9 mouse cellular contexts compared by ENCODE assay signal in the genomic region with DNA sequence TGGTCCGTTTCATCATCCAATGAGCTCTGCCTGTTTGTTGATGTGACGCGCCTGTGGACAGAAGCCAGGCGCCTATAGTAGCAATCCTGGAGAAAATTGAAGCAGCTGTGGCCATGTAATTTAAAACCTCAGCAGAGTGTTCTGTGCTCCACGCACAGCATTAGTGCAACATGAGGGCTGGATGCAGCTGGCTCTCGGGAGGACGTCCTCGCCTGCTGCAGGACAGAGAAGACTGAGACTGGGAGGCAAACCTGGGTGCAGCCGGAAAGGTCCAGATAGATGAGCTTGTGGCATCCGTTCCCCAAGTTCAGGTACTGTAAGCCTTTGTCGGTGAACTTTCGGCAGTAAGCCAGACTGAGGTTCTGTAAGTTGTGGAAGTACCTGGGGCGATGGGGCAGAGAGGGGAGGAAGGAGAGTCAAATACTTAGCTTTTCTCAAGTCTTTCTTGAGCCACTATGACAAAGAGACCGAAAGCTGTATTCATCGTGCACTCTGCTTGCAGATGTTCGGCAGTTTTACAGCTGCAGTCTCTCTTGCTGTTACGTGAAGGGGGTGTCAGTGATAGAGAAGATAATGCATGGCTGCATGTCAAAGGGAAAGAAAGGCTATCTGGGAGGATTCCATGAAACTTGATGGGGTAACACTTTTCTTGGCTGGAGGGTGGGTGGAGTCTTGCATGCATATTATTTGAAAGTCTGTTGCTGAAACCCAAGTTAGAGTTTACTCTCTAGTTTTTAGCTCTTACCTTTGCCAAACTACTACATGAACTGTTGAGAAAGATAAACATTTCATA. TPM values are rescaled to one million over a fixed set of nuclear protein-coding genes. Genes with fewer than 3 reads are reported as not detected.
A peak's percentile ranks its signal among the peaks of the same experiment; 100 is the strongest.
DNase-seq lines count a peak whose midpoint lies in the region; ATAC-seq and TF ChIP-seq lines count a peak whose summit lies in the region.
"Had no signal": no experiment of that assay in that cellular context is flagged by ENCODE, and none has a peak within 500 bp of the region (broad histone marks: within the 10 kb centered on the region; RNA-seq: fewer than 3 reads in every experiment).

Lrrc17 (plus strand) TSS at position 151 of the 793 bp plus-strand sequence.

- H3K27ac ChIP-seq in kidney, postnatal 0 days, result peak within 1 kb of the TSS; percentile 88
- H3K27ac ChIP-seq in forebrain, embryonic 11.5 days (ENCODE audit: low read depth, low read length), result no peak within 1 kb of the TSS
- H3K27ac ChIP-seq in hindbrain, embryonic 10.5 days, result peak within 1 kb of the TSS; percentile 60
- H3K27ac ChIP-seq: hindbrain, embryonic 15.5 days had no signal

- peak; percentile 85 for ATAC-seq in kidney, postnatal 0 days (replicated peaks; ENCODE audit: low FRiP score, low read depth)
- no peak for ATAC-seq in forebrain, embryonic 11.5 days (replicated peaks; ENCODE audit: low FRiP score)
- ATAC-seq in activated CD4-positive, CD25-positive, alpha-beta regulatory T cell, adult 4 months, result no peak
- no peak for ATAC-seq in inflammation-experienced regulatory T-cells, adult 6 months

- peak within 1 kb of the TSS; percentile 49 for H3K4me2 ChIP-seq in kidney, postnatal 0 days (ENCODE audit: low read length)
- 0 out of 2 replicates have a peak within 1 kb of the TSS, but pooled peaks have one; percentile 15 for H3K4me2 ChIP-seq in forebrain, embryonic 11.5 days (ENCODE audit: low read depth, low read length, severe bottlenecking)
- H3K4me2 ChIP-seq: hindbrain, embryonic 15.5 days had no signal

- no peaks in the 10 kb centered on the region for H3K27me3 ChIP-seq in kidney, postnatal 0 days (ENCODE audit: insufficient read depth, low read length)
- no peaks in the 10 kb centered on the region for H3K27me3 ChIP-seq in forebrain, embryonic 11.5 days (ENCODE audit: control insufficient read depth, insufficient read depth, low read length)
- no peaks in the 10 kb centered on the region for H3K27me3 ChIP-seq in hindbrain, embryonic 10.5 days (ENCODE audit: insufficient read depth, poor library complexity, severe bottlenecking)
- H3K27me3 ChIP-seq: hindbrain, embryonic 15.5 days had no signal

- WGBS in kidney, postnatal 0 days, result 14% methylated on average over 17 of the region's 17 CpGs
- WGBS in forebrain, embryonic 11.5 days, result 72% methylated on average over 17 of the region's 17 CpGs
- WGBS in hindbrain, embryonic 10.5 days, result 56% methylated on average over 17 of the region's 17 CpGs

- no peak for TF ChIP-seq CTCF in kidney, postnatal 0 days (IDR thresholded peaks at IDR 0.05; ENCODE audit: low read depth)

- H3K36me3 ChIP-seq in kidney, postnatal 0 days (ENCODE audit: insufficient read depth, low read length), result no peaks in the 10 kb centered on the region
- no peaks in the 10 kb centered on the region for H3K36me3 ChIP-seq in forebrain, embryonic 11.5 days (ENCODE audit: control insufficient read depth, insufficient read depth, low read length)
- H3K36me3 ChIP-seq in hindbrain, embryonic 10.5 days, result no peaks in the 10 kb centered on the region
- H3K36me3 ChIP-seq: hindbrain, embryonic 15.5 days had no signal

- H3K4me1 ChIP-seq in kidney, postnatal 0 days (replicated peaks; ENCODE audit: insufficient read depth, low read length), result no peaks in the 10 kb centered on the region; the same call in 1 of the 2 replicates
- no peaks in the 10 kb centered on the region for H3K4me1 ChIP-seq in forebrain, embryonic 11.5 days (replicated peaks; ENCODE audit: control insufficient read depth, insufficient read depth, low read length)
- H3K4me1 ChIP-seq in hindbrain, embryonic 10.5 days (replicated peaks), result peaks cover 26% of the 10 kb centered on the region
- H3K4me1 ChIP-seq: hindbrain, embryonic 15.5 days had no signal

- peak; percentile 94 for DNase-seq in kidney, postnatal 0 days (ENCODE audit: low spot score)
- no peak for DNase-seq in kidney, adult 8-10 months
- no peak for DNase-seq in forebrain, embryonic 11.5 days (ENCODE audit: low spot score)
- peak; percentile 46 for DNase-seq in hindbrain, embryonic 10.5 days (ENCODE audit: low spot score)
- DNase-seq in lung, postnatal 4 days, result peak; percentile 67 to 88
- no peak for DNase-seq in frontal cortex, postnatal 36 days (ENCODE audit: low spot score in 2 of 2)

- H3K9me3 ChIP-seq in kidney, postnatal 0 days (replicated peaks; ENCODE audit: low read length), result no peaks in the 10 kb centered on the region; the same call in 1 of the 2 replicates
- H3K9me3 ChIP-seq in forebrain, embryonic 11.5 days (ENCODE audit: control insufficient read depth, low read length), result no peaks in the 10 kb centered on the region
- 0 out of 2 replicates have a peak, but pooled peaks cover 3% of the 10 kb centered on the region for H3K9me3 ChIP-seq in hindbrain, embryonic 10.5 days
- H3K9me3 ChIP-seq: hindbrain, embryonic 15.5 days had no signal

- peak within 1 kb of the TSS; percentile 56 for H3K9ac ChIP-seq in kidney, postnatal 0 days (ENCODE audit: low read depth, low read length)
- H3K9ac ChIP-seq in forebrain, embryonic 11.5 days (ENCODE audit: low read length), result no peak within 1 kb of the TSS
- H3K9ac ChIP-seq: hindbrain, embryonic 15.5 days had no signal

- peak within 1 kb of the TSS; percentile 34 for H3K4me3 ChIP-seq in kidney, postnatal 0 days (replicated peaks; ENCODE audit: low read depth, low read length)
- H3K4me3 ChIP-seq in forebrain, embryonic 11.5 days (ENCODE audit: low read depth, low read length), result no peak within 1 kb of the TSS
- peak within 1 kb of the TSS; percentile 12; the same call in 1 of the 2 replicates for H3K4me3 ChIP-seq in hindbrain, embryonic 10.5 days
- H3K4me3 ChIP-seq: hindbrain, embryonic 15.5 days had no signal

RNA-seq across cellular contexts. Expression of gene Lrrc17, which starts in this region (rescaled TPM):
- polyA plus RNA-seq in kidney, postnatal 0 days (2015; fragmentation: Nextera tagmentation; extraction: Ambion mirVana), result 50.3 and 54.2 TPM in 2 replicates
- polyA plus RNA-seq in forebrain, embryonic 11.5 days (2014; fragmentation: Nextera tagmentation; extraction: Ambion mirVana), result 15.3 and 17.6 TPM in 2 replicates
- 6.1 and 12.8 TPM in 2 replicates for polyA plus RNA-seq in hindbrain, embryonic 10.5 days (2016; fragmentation: Nextera tagmentation; extraction: Ambion mirVana)
- under 1 TPM in 1 of 2 experiments, not detected in 1; 0.16 TPM for polyA plus RNA-seq in activated CD4-positive, CD25-positive, alpha-beta regulatory T cell, adult 4 months (2017; shearing (Covaris generic))
- polyA plus RNA-seq in inflammation-experienced regulatory T-cells, adult 6 months (2017; shearing (Covaris generic)), result not detected

Comparison
In these comparisons a context has a peak if more than half of its experiments do, and no peak if none do; other contexts are left out.
1. DNase-seq: peak in kidney, postnatal 0 days (single experiment), hindbrain, embryonic 10.5 days (single experiment) and lung, postnatal 4 days (2 of 2); none in kidney, adult 8-10 months (0 of 2), forebrain, embryonic 11.5 days (single experiment) and frontal cortex, postnatal 36 days (0 of 2).